25 mouse cellular contexts compared by ENCODE assay signal in genomic region chr17:56431582-56431981, GRCm38 (mm10). TPM values are rescaled to one million over a fixed set of nuclear protein-coding genes. Genes with fewer than 3 reads are reported as not detected.
DNase-seq lines count a peak whose midpoint lies in the region; ATAC-seq and TF ChIP-seq lines count a peak whose summit lies in the region.
"Had no signal": no experiment of that assay in that cellular context is flagged by ENCODE, and none has a peak within 500 bp of the region (broad histone marks: within the 10 kb centered on the region; RNA-seq: fewer than 3 reads in every experiment).

No protein-coding gene starts in this region.

- DNase-seq in naive thymus-derived CD4-positive, alpha-beta T cell, adult 2 months (ENCODE audit: low read depth): peak; percentile 36
- peak; percentile 84 for DNase-seq in thymus, postnatal 0 days (ENCODE audit: low spot score)
- DNase-seq in thymus, postnatal 14 days: peak; percentile 58
- peak; percentile 33 to 50 for DNase-seq in thymus, postnatal 36 days
- DNase-seq in kidney, postnatal 25 days: no peak
- no peak for DNase-seq in cerebellum, adult 2 months
- DNase-seq in frontal cortex, postnatal 14 days (ENCODE audit: low spot score in 2 of 2): no peak
- DNase-seq: adrenal gland, adult 8-10 months; adrenal gland, postnatal 14 days; adrenal gland, postnatal 36 days; cerebellum, adult 11-12 months; cerebellum, adult 8-10 months; cerebellum, adult 9-11 months; cerebellum, postnatal 14 days; cerebellum, postnatal 36 days; embryo, embryonic 11 days; forebrain, postnatal 0 days had no signal

- H3K4me1 ChIP-seq in cerebellum, adult 2 months (ENCODE audit: control insufficient read depth, insufficient read depth, low read length): peaks cover 6% of the 10 kb centered on the region; the same call in 1 of the 2 replicates
- H3K4me1 ChIP-seq in forebrain, embryonic 15.5 days: peaks cover 2% of the 10 kb centered on the region; the same call in 1 of the 2 replicates
- H3K4me1 ChIP-seq: embryonic facial prominence, embryonic 15.5 days had no signal

- H3K36me3 ChIP-seq in forebrain, embryonic 15.5 days: peaks cover 89% of the 10 kb centered on the region

- H3K9me3 ChIP-seq in forebrain, embryonic 15.5 days: no peaks in the 10 kb centered on the region
- H3K9me3 ChIP-seq: forebrain, embryonic 12.5 days had no signal

- no peaks in the 10 kb centered on the region for H3K27me3 ChIP-seq in cerebellum, adult 2 months (ENCODE audit: control insufficient read depth, insufficient read depth, low read length)
- H3K27me3 ChIP-seq in forebrain, embryonic 15.5 days: no peaks in the 10 kb centered on the region
- H3K27me3 ChIP-seq: embryonic facial prominence, embryonic 13.5 days; embryonic facial prominence, embryonic 15.5 days had no signal

- no peak overlapping the region for H3K9ac ChIP-seq in forebrain, embryonic 15.5 days (replicated peaks)
- H3K9ac ChIP-seq: embryonic facial prominence, embryonic 13.5 days; embryonic facial prominence, embryonic 15.5 days; forebrain, embryonic 12.5 days; forebrain, postnatal 0 days had no signal

- H3K4me2 ChIP-seq in forebrain, embryonic 15.5 days (replicated peaks): no peak overlapping the region
- H3K4me2 ChIP-seq: embryonic facial prominence, embryonic 13.5 days; embryonic facial prominence, embryonic 15.5 days; forebrain, embryonic 12.5 days had no signal

- H3K27ac ChIP-seq in cerebellum, adult 2 months (ENCODE audit: insufficient read depth, low read length): no peak overlapping the region
- H3K27ac ChIP-seq in forebrain, embryonic 15.5 days (replicated peaks): no peak overlapping the region
- H3K27ac ChIP-seq: embryonic facial prominence, embryonic 13.5 days; embryonic facial prominence, embryonic 15.5 days; forebrain, embryonic 10.5 days; forebrain, embryonic 12.5 days had no signal

- ATAC-seq in forebrain, embryonic 15.5 days (replicated peaks): no peak
- ATAC-seq: activated CD4-positive, CD25-positive, alpha-beta regulatory T cell, adult 4 months; forebrain, embryonic 14.5 days; forebrain, postnatal 0 days had no signal

- TF ChIP-seq CTCF in cerebellum, adult 2 months (IDR thresholded peaks at IDR 0.05; ENCODE audit: borderline replicate concordance, insufficient read depth, low read depth, low read length): no peak

- WGBS in cerebellum, adult 2 months: 59% methylated on average over 3 of the region's 3 CpGs
- WGBS in forebrain, embryonic 15.5 days: 84% methylated on average over 3 of the region's 3 CpGs

- no peak overlapping the region for H3K4me3 ChIP-seq in cerebellum, adult 2 months (replicated peaks; ENCODE audit: insufficient read depth, low read depth, low read length)
- no peak overlapping the region for H3K4me3 ChIP-seq in forebrain, embryonic 15.5 days
- H3K4me3 ChIP-seq: embryonic facial prominence, embryonic 13.5 days; embryonic facial prominence, embryonic 15.5 days; erythroblast, embryonic 14.5 days; forebrain, embryonic 10.5 days; forebrain, embryonic 12.5 days had no signal

- TF ChIP-seq POLR2A in cerebellum, adult 2 months (IDR thresholded peaks at IDR 0.05; ENCODE audit: borderline replicate concordance, insufficient read depth, low read length): no peak

RNA-seq across cellular contexts. Expression of gene Ptprs, which starts 44.7 kb away (rescaled TPM):
- 24.2 and 29.9 TPM in 2 replicates for polyA plus RNA-seq in thymus, postnatal 0 days (2015; fragmentation: Nextera tagmentation; extraction: Ambion mirVana)
- polyA plus RNA-seq in cerebellum, adult 2 months (2012; rRNA removed): 478 and 518 TPM in 2 replicates
- polyA plus RNA-seq in forebrain, embryonic 15.5 days (2015; fragmentation: Nextera tagmentation; extraction: Ambion mirVana): 375 and 409 TPM in 2 replicates

Comparison
In these comparisons a context has a peak if more than half of its experiments do, and no peak if none do; other contexts are left out.
1. DNase-seq: peak in naive thymus-derived CD4-positive, alpha-beta T cell, adult 2 months (single experiment), thymus, postnatal 0 days (single experiment), thymus, postnatal 14 days (single experiment) and thymus, postnatal 36 days (2 of 2); none in kidney, postnatal 25 days (0 of 2), cerebellum, adult 2 months (0 of 2) and frontal cortex, postnatal 14 days (0 of 2).
2. RNA of gene Ptprs, which starts 44.7 kb away (polyA plus RNA-seq): 478 to 518 TPM in cerebellum, adult 2 months and 375 to 409 TPM in forebrain, embryonic 15.5 days; 24.2 to 29.9 TPM in thymus, postnatal 0 days; every median in the first group is over 10 times any median in the second.